Mouse (Mus musculus): ENCODE results near the gene Gp1ba.

The Gp1ba gene

GRCm38 (mm10) chr11:70638714-70639278, at the start of gene Gp1ba:
Gene Gp1ba (plus strand): TSS chr11:70639122.
- DNase-seq: no peak

- DNase-seq: no peak
These were observed 47.2 kb upstream of the Gp1ba start for GRCm38 (mm10) chr11:70591733-70592132.

- DNase-seq: peak; percentile 61 to 64
These were observed 44.5 kb upstream of the Gp1ba start for GRCm38 (mm10) chr11:70594253-70594989.

- no peak for DNase-seq
These were observed 43.3 kb upstream of the Gp1ba start for GRCm38 (mm10) chr11:70595638-70596037.

GRCm38 (mm10) chr11:70596094-70596493, 42.8 kb upstream of the Gp1ba start:
- DNase-seq: no peak

- DNase-seq: no peak
These were observed 41.6 kb upstream of the Gp1ba start for GRCm38 (mm10) chr11:70597301-70597700.

GRCm38 (mm10) chr11:70598451-70598953, 40.4 kb upstream of the Gp1ba start:
- no peak for DNase-seq

GRCm38 (mm10) chr11:70605024-70605566, 33.8 kb upstream of the Gp1ba start:
- DNase-seq: peak; percentile 75 to 83

GRCm38 (mm10) chr11:70606717-70607116, 32.2 kb upstream of the Gp1ba start:
- no peak for DNase-seq

GRCm38 (mm10) chr11:70607611-70608010, 31.3 kb upstream of the Gp1ba start:
- no peak for DNase-seq

- DNase-seq: peak in 1 of 2 experiments; percentile 29
These were observed 30.4 kb upstream of the Gp1ba start for GRCm38 (mm10) chr11:70608381-70609066.

- no peak for DNase-seq
These were observed 28.2 kb upstream of the Gp1ba start for GRCm38 (mm10) chr11:70610752-70611151.

- DNase-seq: no peak
These were observed 26.4 kb upstream of the Gp1ba start for GRCm38 (mm10) chr11:70612505-70612904.

GRCm38 (mm10) chr11:70615074-70615473, 23.8 kb upstream of the Gp1ba start:
- peak; percentile 82 to 83 for DNase-seq

GRCm38 (mm10) chr11:70615516-70616093, 23.3 kb upstream of the Gp1ba start, which contains the start of gene 4930544D05Rik:
Gene 4930544D05Rik (plus strand): TSS chr11:70615848.
- DNase-seq: peak in 1 of 2 experiments; percentile 10

- DNase-seq: no peak
These were observed 19.8 kb upstream of the Gp1ba start, which contains the start of gene Chrne for GRCm38 (mm10) chr11:70619101-70619500. Gene Chrne (minus strand): TSS chr11:70619216.

- peak in 1 of 2 experiments; percentile 47 for DNase-seq
These were observed 16.7 kb upstream of the Gp1ba start for GRCm38 (mm10) chr11:70621972-70622814.

GRCm38 (mm10) chr11:70623053-70623742, 15.7 kb upstream of the Gp1ba start:
- no peak for DNase-seq

- DNase-seq: peak in 1 of 2 experiments; percentile 68
These were observed 13.4 kb upstream of the Gp1ba start for GRCm38 (mm10) chr11:70625473-70625872.

GRCm38 (mm10) chr11:70626877-70627276, 12.0 kb upstream of the Gp1ba start:
- no peak for DNase-seq

GRCm38 (mm10) chr11:70628431-70628830, 10.5 kb upstream of the Gp1ba start:
- DNase-seq: no peak
